Comparison of ENCODE assay signal across 8 mouse cellular contexts in the genomic region with DNA sequence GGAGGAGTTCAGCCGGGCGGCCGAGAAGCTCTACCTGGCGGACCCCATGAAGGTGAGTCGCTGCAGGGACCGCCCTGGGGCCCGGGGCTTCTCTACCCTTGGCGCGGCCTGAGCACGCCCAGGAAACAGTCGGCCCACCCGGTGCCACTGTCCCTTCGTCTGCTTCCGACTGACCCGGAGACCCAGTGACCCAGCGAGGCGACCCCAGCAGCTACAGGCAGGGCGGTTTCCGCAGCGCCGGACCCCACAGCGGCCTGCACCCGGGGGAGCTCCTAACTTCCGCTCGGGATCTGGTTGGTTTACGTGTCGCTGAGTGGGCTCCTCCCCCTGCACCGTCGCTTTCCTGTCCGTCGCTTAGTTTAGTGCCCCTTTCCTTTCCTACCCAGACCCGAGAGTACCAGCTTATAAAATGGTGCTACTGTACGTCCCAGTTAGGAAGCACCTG. TPM values are rescaled to one million over a fixed set of nuclear protein-coding genes. Genes with fewer than 3 reads are reported as not detected.
A peak's percentile ranks its signal among the peaks of the same experiment; 100 is the strongest.
DNase-seq lines count a peak whose midpoint lies in the region; ATAC-seq and TF ChIP-seq lines count a peak whose summit lies in the region.

No protein-coding gene starts in this region.

- peak overlapping the region; percentile 79 for H3K4me3 ChIP-seq in embryonic facial prominence, embryonic 11.5 days (ENCODE audit: low read depth, low read length)
- peak overlapping the region; percentile 79 for H3K4me3 ChIP-seq in limb, embryonic 14.5 days (replicated peaks; ENCODE audit: low read length)
- peak overlapping the region; percentile 71 for H3K4me3 ChIP-seq in midbrain, embryonic 16.5 days (ENCODE audit: low read depth, low read length)
- H3K4me3 ChIP-seq in spleen, adult 2 months (ENCODE audit: extremely low read depth, insufficient read depth, insufficient read length) = peak overlapping the region; percentile 91

- H3K9me3 ChIP-seq in embryonic facial prominence, embryonic 11.5 days (replicated peaks; ENCODE audit: control insufficient read depth, low read length) = no peaks in the 10 kb centered on the region
- no peaks in the 10 kb centered on the region for H3K9me3 ChIP-seq in limb, embryonic 14.5 days (ENCODE audit: control insufficient read depth, low read length)
- no peaks in the 10 kb centered on the region for H3K9me3 ChIP-seq in midbrain, embryonic 16.5 days (replicated peaks; ENCODE audit: control insufficient read depth, low read length, poor library complexity, severe bottlenecking)

- peak overlapping the region; percentile 76 for H3K9ac ChIP-seq in embryonic facial prominence, embryonic 11.5 days (replicated peaks; ENCODE audit: low read length)
- peak overlapping the region; percentile 78 for H3K9ac ChIP-seq in limb, embryonic 14.5 days (ENCODE audit: low read depth, low read length, severe bottlenecking)
- H3K9ac ChIP-seq in midbrain, embryonic 16.5 days (ENCODE audit: low read depth, low read length) = peak overlapping the region; percentile 75

- peak; percentile 77 for DNase-seq in 3T3-L1 (ENCODE audit: low read depth, low spot score)
- peak; percentile 81 for DNase-seq in adrenal gland, postnatal 25 days
- DNase-seq in embryonic facial prominence, embryonic 11.5 days (ENCODE audit: low spot score) = peak; percentile 90
- DNase-seq in heart, adult 18-20 months = peak; percentile 81 to 87
- peak; percentile 85 for DNase-seq in kidney, adult 9 months
- DNase-seq in limb, embryonic 14.5 days (ENCODE audit: low spot score) = peak; percentile 86
- peak; percentile 77 to 80 for DNase-seq in spleen, adult 2 months (ENCODE audit: low read depth in 1 of 2, low spot score in 2 of 2)

- ATAC-seq in embryonic facial prominence, embryonic 11.5 days (replicated peaks; ENCODE audit: insufficient number of reproducible peaks, low FRiP score, low TSS enrichment, low read depth) = peak; percentile 92
- ATAC-seq in limb, embryonic 14.5 days (ENCODE audit: low FRiP score, low read depth) = peak; percentile 93
- ATAC-seq in midbrain, embryonic 16.5 days = peak; percentile 96

- no peaks in the 10 kb centered on the region for H3K4me1 ChIP-seq in embryonic facial prominence, embryonic 11.5 days (ENCODE audit: control insufficient read depth, insufficient read depth, low read length)
- H3K4me1 ChIP-seq in limb, embryonic 14.5 days (ENCODE audit: control insufficient read depth, insufficient read depth, low read length) = peaks cover 9% of the 10 kb centered on the region
- peaks cover 13% of the 10 kb centered on the region for H3K4me1 ChIP-seq in midbrain, embryonic 16.5 days (ENCODE audit: control insufficient read depth, insufficient read depth, low read length)
- peaks cover 9% of the 10 kb centered on the region; the same call in 1 of the 2 replicates for H3K4me1 ChIP-seq in spleen, adult 2 months (ENCODE audit: control insufficient read depth, insufficient read depth, insufficient read length)

- no peaks in the 10 kb centered on the region; the same call in none of the 2 replicates for H3K36me3 ChIP-seq in embryonic facial prominence, embryonic 11.5 days (replicated peaks; ENCODE audit: control insufficient read depth, insufficient read depth, low read depth, low read length)
- H3K36me3 ChIP-seq in limb, embryonic 14.5 days (ENCODE audit: control insufficient read depth, insufficient read depth, low read length) = peaks cover 22% of the 10 kb centered on the region
- H3K36me3 ChIP-seq in midbrain, embryonic 16.5 days (ENCODE audit: control insufficient read depth, insufficient read depth, low read length) = no peaks in the 10 kb centered on the region
- H3K36me3 ChIP-seq in spleen, adult 2 months (ENCODE audit: control insufficient read depth, insufficient read depth, low read length) = peaks cover 4% of the 10 kb centered on the region

- 0% methylated on average over 31 of the region's 33 CpGs for WGBS in embryonic facial prominence, embryonic 11.5 days
- 0% methylated on average over 30 of the region's 33 CpGs for WGBS in limb, embryonic 14.5 days
- under 1% methylated on average over 32 of the region's 33 CpGs for WGBS in midbrain, embryonic 16.5 days
- WGBS in spleen, adult 2 months = under 1% methylated on average over 33 of the region's 33 CpGs

- H3K27me3 ChIP-seq in embryonic facial prominence, embryonic 11.5 days (ENCODE audit: control insufficient read depth, insufficient read depth, low read length) = no peaks in the 10 kb centered on the region
- no peaks in the 10 kb centered on the region for H3K27me3 ChIP-seq in limb, embryonic 14.5 days (ENCODE audit: control insufficient read depth, insufficient read depth, low read length)
- no peaks in the 10 kb centered on the region for H3K27me3 ChIP-seq in midbrain, embryonic 16.5 days (ENCODE audit: control insufficient read depth, insufficient read depth, low read depth, low read length)
- no peaks in the 10 kb centered on the region for H3K27me3 ChIP-seq in spleen, adult 2 months (ENCODE audit: control insufficient read depth, insufficient read depth, low read length)

- peak overlapping the region; percentile 52 for H3K27ac ChIP-seq in embryonic facial prominence, embryonic 11.5 days (replicated peaks; ENCODE audit: low read depth, low read length)
- peak overlapping the region; percentile 78 for H3K27ac ChIP-seq in limb, embryonic 14.5 days (replicated peaks; ENCODE audit: low read depth, low read length)
- peak overlapping the region; percentile 76 for H3K27ac ChIP-seq in midbrain, embryonic 16.5 days (ENCODE audit: low read length)
- H3K27ac ChIP-seq in spleen, adult 2 months (ENCODE audit: insufficient read depth, low read length) = peak overlapping the region; percentile 81

- TF ChIP-seq POLR2A in limb, embryonic 14.5 days (IDR thresholded peaks at IDR 0.05; ENCODE audit: borderline replicate concordance, extremely low read depth, insufficient read depth, insufficient read length) = no peak
- peak; percentile 34 for TF ChIP-seq POLR2A in spleen, adult 2 months (IDR thresholded peaks at IDR 0.05; ENCODE audit: low read depth, low read length)

- TF ChIP-seq CTCF in spleen, adult 2 months (IDR thresholded peaks at IDR 0.05; ENCODE audit: extremely low read depth, insufficient read depth, insufficient read length, insufficient replicate concordance) = no peak

- peak overlapping the region; percentile 19 for H3K4me2 ChIP-seq in embryonic facial prominence, embryonic 11.5 days (ENCODE audit: low read depth, low read length)
- peak overlapping the region; percentile 54 for H3K4me2 ChIP-seq in limb, embryonic 14.5 days (replicated peaks; ENCODE audit: low read depth, low read length, severe bottlenecking)
- H3K4me2 ChIP-seq in midbrain, embryonic 16.5 days (ENCODE audit: low read length) = peak overlapping the region; percentile 57

RNA-seq across cellular contexts. Expression of gene Srp9, which starts 0.4 kb away (rescaled TPM):
- 50.7 and 60.9 TPM in 2 replicates for total RNA-seq in adrenal gland, postnatal 25 days (2021)
- 188 and 200 TPM in 2 replicates for polyA plus RNA-seq in embryonic facial prominence, embryonic 11.5 days (2014; fragmentation: Nextera tagmentation; extraction: Ambion mirVana)
- 10 to 100 TPM; 49.4 to 52.0 TPM for total RNA-seq in heart, adult 18-20 months (2021)
- polyA plus RNA-seq in limb, embryonic 14.5 days (2012; rRNA removed) = 78.2 and 101 TPM in 2 replicates
- polyA plus RNA-seq in limb, embryonic 14.5 days (2014; fragmentation: Nextera tagmentation; extraction: Ambion mirVana) = 157 and 166 TPM in 2 replicates
- polyA plus RNA-seq in midbrain, embryonic 16.5 days (2015; fragmentation: Nextera tagmentation; extraction: Ambion mirVana) = 132 and 139 TPM in 2 replicates
- 27.1 and 27.5 TPM in 2 replicates for polyA plus RNA-seq in spleen, adult 2 months (2012; rRNA removed)

RNA-seq across cellular contexts. Expression of gene Vmn1r1, which starts 39.3 kb away (rescaled TPM):
- not detected in 2 replicates for total RNA-seq in adrenal gland, postnatal 25 days (2021)
- polyA plus RNA-seq in embryonic facial prominence, embryonic 11.5 days (2014; fragmentation: Nextera tagmentation; extraction: Ambion mirVana) = not detected in 2 replicates
- total RNA-seq in heart, adult 18-20 months (2021) = not detected
- polyA plus RNA-seq in limb, embryonic 14.5 days (2012; rRNA removed) = 0.03 TPM in 1 of 2 replicates, not detected in the other
- not detected in 2 replicates for polyA plus RNA-seq in limb, embryonic 14.5 days (2014; fragmentation: Nextera tagmentation; extraction: Ambion mirVana)
- polyA plus RNA-seq in midbrain, embryonic 16.5 days (2015; fragmentation: Nextera tagmentation; extraction: Ambion mirVana) = not detected in 2 replicates
- polyA plus RNA-seq in spleen, adult 2 months (2012; rRNA removed) = not detected in 2 replicates

Comparison
In these comparisons a context has a peak if more than half of its experiments do, and no peak if none do; other contexts are left out.
1. Peak in every context shown above with its lines: DNase-seq, ATAC-seq, H3K4me3 ChIP-seq and H3K27ac ChIP-seq.